Mouse (Mus musculus) embryonic facial prominence, embryonic 11.5 days (tissue): ENCODE data around the gene Arf6. TPM values are rescaled to one million over a fixed set of nuclear protein-coding genes. Genes with fewer than 3 reads are reported as not detected.
"Not testable (repeated sequence)": the region's sequence is repeated elsewhere in the genome, so short reads cannot be mapped to it uniquely, and the experiment has no call there.

ENCODE experiments used
- ATAC-seq: fragments of 200-750 bp; cut with Nextera tagmentation; replicated peaks from 2 replicates; pipeline ENCODE4 v1.8.0; 2017; ENCODE audit warnings: low read depth; ENCODE audit not compliant: insufficient number of reproducible peaks, low FRiP score, low TSS enrichment
- DNase-seq: peaks from one replicate; pipeline ENCODE4 v3.0.0-alpha.2; 2015; ENCODE audit warnings: low spot score
- H3K27ac ChIP-seq: fragments of 300-500 bp; sonication (generic); replicated peaks from 2 replicates; pipeline ENCODE4 v1.5.1; 2014; ENCODE audit warnings: mild to moderate bottlenecking, low read depth, low read length, control low read depth
- H3K27me3 ChIP-seq: fragments of 300-500 bp; sonication (generic); 2 replicates; pipeline ENCODE4 v1.6.1; 2014; ENCODE audit warnings: mild to moderate bottlenecking, low read length, moderate library complexity, mixed read lengths; ENCODE audit not compliant: control insufficient read depth, insufficient read depth
- H3K36me3 ChIP-seq: fragments of 300-500 bp; sonication (generic); replicated peaks from 2 replicates; pipeline ENCODE4 v1.6.1; 2014; ENCODE audit warnings: low read depth, mild to moderate bottlenecking, low read length, moderate library complexity, mixed read lengths; ENCODE audit not compliant: control insufficient read depth, insufficient read depth
- H3K4me1 ChIP-seq: fragments of 300-500 bp; sonication (generic); 2 replicates; pipeline ENCODE4 v1.6.1; 2014; ENCODE audit warnings: low read length, mixed read lengths; ENCODE audit not compliant: control insufficient read depth, insufficient read depth
- H3K4me2 ChIP-seq: fragments of 300-500 bp; sonication (generic); 2 replicates; pipeline ENCODE4 v1.6.1; 2014; ENCODE audit warnings: low read depth, mild to moderate bottlenecking, control low read depth, low read length, moderate library complexity
- H3K4me3 ChIP-seq: fragments of 300-500 bp; sonication (generic); 2 replicates; pipeline ENCODE4 v1.5.1; 2014; ENCODE audit warnings: low read depth, low read length, control low read depth
- H3K9ac ChIP-seq: fragments of 300-500 bp; sonication (generic); replicated peaks from 2 replicates; pipeline ENCODE4 v1.6.1; 2014; ENCODE audit warnings: mild to moderate bottlenecking, control low read depth, low read length
- H3K9me3 ChIP-seq: fragments of 300-500 bp; sonication (generic); replicated peaks from 2 replicates; pipeline ENCODE4 v1.6.1; 2016; ENCODE audit warnings: mild to moderate bottlenecking, low read length, inconsistent platforms, mixed read lengths; ENCODE audit not compliant: control insufficient read depth
- WGBS: fragments of 180-500 bp; shearing (Covaris S2); extraction: QIAGEN DNeasy Blood & Tissue Kit; methylation state at CpG from one replicate; pipeline ENCODE4 v1.1.7; 2014; 5-methylcytosine and 5-hydroxymethylcytosine counted together
- polyA plus RNA-seq: library from polyadenylated mRNA; unstranded; fragments of >200 nt; fragmentation: Nextera tagmentation; extraction: Ambion mirVana; gene quantifications from 2 replicates; pipeline ENCODE4 v1.2.1, GENCODE M21; 2014

The Arf6 gene
- polyA plus RNA-seq, 1 experiment from 2014 or later: 56.4 TPM

DNA sequence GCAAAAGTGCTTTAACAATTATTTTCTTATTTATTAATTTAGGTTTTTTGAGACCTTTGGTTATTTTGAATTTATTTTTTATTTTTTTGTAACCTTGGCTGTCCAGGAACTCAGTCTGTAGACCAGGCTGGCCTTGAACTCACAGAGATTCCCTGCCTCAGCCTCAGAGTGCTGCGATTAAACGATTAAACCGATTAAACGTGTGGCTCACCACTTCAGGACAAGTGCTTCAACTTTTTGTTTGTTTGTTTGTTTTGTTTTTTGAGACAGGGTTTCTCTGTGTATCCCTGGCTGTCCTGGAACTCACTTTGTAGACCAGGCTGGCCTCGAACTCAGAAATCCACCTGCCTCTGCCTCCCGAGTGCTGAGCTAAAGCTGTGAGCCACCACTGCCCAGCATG is 5.7 kb downstream of the Arf6 start:
- not testable (repeated sequence) for DNase-seq, H3K9me3 ChIP-seq, H3K27ac ChIP-seq, ATAC-seq, H3K9ac ChIP-seq, H3K4me2 ChIP-seq, H3K4me1 ChIP-seq, H3K4me3 ChIP-seq, H3K36me3 ChIP-seq, H3K27me3 ChIP-seq
- 92% methylated on average over 6 of the region's 6 CpGs for WGBS

DNA sequence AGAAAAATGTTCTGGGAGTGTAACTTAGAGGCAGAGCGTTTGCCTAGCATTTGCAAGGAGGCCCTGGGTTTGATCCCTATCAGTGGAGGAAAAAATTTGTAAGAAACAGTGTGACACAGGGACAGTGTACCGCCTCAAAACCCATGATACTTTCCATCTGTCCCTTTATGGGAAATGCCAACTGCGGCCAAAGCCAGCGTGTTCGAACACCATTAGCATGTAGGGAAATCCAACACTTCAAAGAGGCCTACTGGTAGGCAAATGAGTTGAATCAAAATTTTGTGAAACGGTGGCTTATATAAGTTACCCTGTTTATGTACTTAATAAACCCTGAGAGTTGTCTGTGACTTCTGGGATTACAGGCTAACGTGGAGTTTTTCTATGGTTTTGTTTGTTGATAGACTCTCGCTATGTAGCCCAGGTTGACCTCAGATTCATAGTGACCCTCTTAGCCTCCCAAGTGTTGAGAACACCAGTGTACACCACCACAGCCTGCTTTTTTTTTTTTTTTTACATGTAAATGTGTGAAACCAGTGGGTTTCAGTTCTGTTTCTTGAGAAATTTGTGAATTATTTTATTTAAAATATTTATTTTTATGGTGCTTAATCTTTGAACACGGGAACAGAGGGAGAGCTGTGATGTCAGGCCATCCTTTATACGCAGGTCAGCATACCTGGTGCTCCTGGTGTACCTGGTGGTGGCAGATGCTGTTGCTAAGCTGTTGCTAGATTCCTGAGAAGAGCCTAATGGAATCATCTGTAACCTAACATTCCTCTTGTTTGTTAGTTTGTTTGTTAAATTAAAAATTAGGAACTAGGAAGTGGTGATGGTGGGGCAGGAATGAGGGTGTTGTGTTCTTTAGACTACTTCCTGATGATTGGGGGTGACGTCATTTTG is 6.9 kb downstream of the Arf6 start:
- Histone ChIP-seq H3K4me2 (no peak overlapping the region), H3K27ac (no peak overlapping the region), H3K36me3 (no peaks in the 10 kb centered on the region), H3K4me3 (no peak overlapping the region), H3K27me3 (no peaks in the 10 kb centered on the region), H3K9ac (no peak overlapping the region), H3K9me3 (no peaks in the 10 kb centered on the region), H3K4me1 (no peaks in the 10 kb centered on the region)
- DNase-seq (no peak), ATAC-seq (no peak)
- 90% methylated on average over 11 of the region's 11 CpGs for WGBS

GRCm38 (mm10) chr12:69382880-69383279 is 10.9 kb downstream of the Arf6 start:
- Histone ChIP-seq H3K36me3 (no peaks in the 10 kb centered on the region), H3K27me3 (no peaks in the 10 kb centered on the region), H3K9ac (no peak overlapping the region), H3K27ac (no peak overlapping the region), H3K4me2 (no peak overlapping the region), H3K9me3 (no peaks in the 10 kb centered on the region), H3K4me1 (no peaks in the 10 kb centered on the region), H3K4me3 (no peak overlapping the region)
- WGBS: 97% methylated on average over 1 of the region's 1 CpGs
- no peak for DNase-seq
- ATAC-seq: no peak

GRCm38 (mm10) chr12:69384606-69385005 is 12.7 kb downstream of the Arf6 start:
- WGBS: 90% methylated on average over 5 of the region's 5 CpGs

GRCm38 (mm10) chr12:69385542-69386280 is 13.8 kb downstream of the Arf6 start:
- H3K27ac ChIP-seq: no peak overlapping the region
- no peak for DNase-seq
- no peak for ATAC-seq
- H3K9ac ChIP-seq: no peak overlapping the region
- no peaks in the 10 kb centered on the region for H3K9me3 ChIP-seq
- no peaks in the 10 kb centered on the region for H3K36me3 ChIP-seq
- H3K4me2 ChIP-seq: no peak overlapping the region
- no peaks in the 10 kb centered on the region for H3K4me1 ChIP-seq
- no peak overlapping the region for H3K4me3 ChIP-seq
- H3K27me3 ChIP-seq: no peaks in the 10 kb centered on the region
- WGBS: 80% methylated on average over 6 of the region's 6 CpGs

More at GRCm38 (mm10) chr12:69384606-69385005, 12.7 kb downstream of the Arf6 start:
- Histone ChIP-seq H3K4me2 (no peak overlapping the region), H3K4me1 (no peaks in the 10 kb centered on the region), H3K36me3 (no peaks in the 10 kb centered on the region), H3K27me3 (no peaks in the 10 kb centered on the region), H3K27ac (no peak overlapping the region), H3K9ac (no peak overlapping the region), H3K4me3 (no peak overlapping the region), H3K9me3 (no peaks in the 10 kb centered on the region)
- no peak for DNase-seq
- ATAC-seq: no peak

DNA sequence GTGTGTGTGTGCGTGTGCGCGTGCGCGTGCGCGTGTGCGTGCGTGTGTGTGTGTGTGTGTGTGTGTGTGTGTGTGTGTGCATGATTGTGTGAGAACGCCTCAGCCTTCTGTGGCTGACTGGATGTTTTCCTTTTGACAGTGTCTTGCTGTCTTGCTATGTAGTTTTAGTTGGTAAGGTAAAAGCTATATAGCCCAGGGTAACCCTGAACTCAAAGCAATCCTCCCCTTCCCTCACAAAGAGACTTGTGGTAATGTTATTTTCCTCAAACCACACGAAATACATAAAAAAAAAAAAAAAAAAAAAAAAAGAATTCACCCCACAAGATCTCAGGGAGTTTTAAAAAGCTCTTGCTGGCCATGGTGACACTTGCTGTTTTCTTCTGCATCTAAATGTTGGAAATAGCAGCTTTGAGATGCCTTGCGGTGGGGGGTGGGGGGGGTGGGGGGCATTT is 14.4 kb downstream of the Arf6 start:
- not testable (repeated sequence) for H3K36me3 ChIP-seq, H3K9me3 ChIP-seq, H3K4me3 ChIP-seq, H3K4me1 ChIP-seq, H3K9ac ChIP-seq, DNase-seq, ATAC-seq, H3K4me2 ChIP-seq, H3K27ac ChIP-seq, H3K27me3 ChIP-seq
- WGBS: 73% methylated on average over 9 of the region's 12 CpGs

DNA sequence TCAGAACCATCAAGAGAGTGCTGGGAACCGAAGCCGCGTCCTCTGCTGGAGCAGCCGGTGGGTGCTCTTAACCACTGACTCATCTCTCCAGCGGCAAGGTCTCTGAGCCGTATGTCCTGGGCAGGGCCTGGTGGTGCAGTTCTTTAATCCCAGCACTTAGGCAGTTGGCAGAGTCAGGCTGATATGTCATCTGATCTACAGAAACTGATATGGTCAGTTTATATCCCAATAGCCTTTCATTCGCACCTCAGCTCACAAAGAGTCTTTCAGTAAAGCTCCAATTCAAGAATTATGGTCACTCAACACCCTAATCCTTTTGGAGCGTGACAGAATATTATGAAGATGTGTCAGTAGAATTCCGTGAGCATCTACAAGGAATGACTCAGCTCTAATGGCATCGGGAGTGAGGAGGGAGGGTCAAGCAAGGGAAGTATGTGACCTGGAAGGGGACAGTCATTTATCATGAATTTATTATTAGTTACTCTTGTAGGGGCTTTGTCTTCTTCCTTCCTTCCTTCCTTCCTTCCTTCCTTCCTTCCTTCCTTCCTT is 16.4 kb downstream of the Arf6 start:
- ATAC-seq (no peak), DNase-seq (no peak)
- H3K9ac ChIP-seq: no peak overlapping the region
- H3K4me2 ChIP-seq: no peak overlapping the region
- no peak overlapping the region for H3K4me3 ChIP-seq
- WGBS: 90% methylated on average over 10 of the region's 10 CpGs
- H3K27me3 ChIP-seq: no peaks in the 10 kb centered on the region
- H3K9me3 ChIP-seq: no peaks in the 10 kb centered on the region
- no peaks in the 10 kb centered on the region for H3K4me1 ChIP-seq
- H3K27ac ChIP-seq: no peak overlapping the region
- H3K36me3 ChIP-seq: no peaks in the 10 kb centered on the region
